Mouse (Mus musculus): ENCODE results near the gene Gstk1. TPM values are rescaled to one million over a fixed set of nuclear protein-coding genes. Genes with fewer than 3 reads are reported as not detected.

Gene Gstk1
- polyA plus RNA-seq, 1 experiment from 2014 or later, result 47.7 TPM

GRCm38 (mm10) chr6:42264626-42265312, 19.0 kb downstream of the Gstk1 start, which contains the start of gene Casp2:
Casp2 (plus strand) TSS chr6:42264985.
- Histone ChIP-seq H3K4me1 (replicated peaks; ENCODE audit: control insufficient read depth, insufficient read depth, low read length) (peaks cover 6% of the 10 kb centered on the region), H3K27ac (ENCODE audit: low read length) (peak within 1 kb of the TSS; percentile 84), H3K4me2 (ENCODE audit: low read depth, low read length) (peak within 1 kb of the TSS; percentile 76), H3K4me3 (ENCODE audit: low read length) (peak within 1 kb of the TSS; percentile 89), H3K9me3 (ENCODE audit: control insufficient read depth, low read length) (no peaks in the 10 kb centered on the region), H3K36me3 (ENCODE audit: control insufficient read depth, insufficient read depth, low read length) (peaks cover 22% of the 10 kb centered on the region), H3K9ac (ENCODE audit: low read length) (peak within 1 kb of the TSS; percentile 96), H3K27me3 (ENCODE audit: control insufficient read depth, insufficient read depth, low read depth, low read length) (no peaks in the 10 kb centered on the region)
- WGBS, result 0% methylated on average over 51 of the region's 51 CpGs
- ATAC-seq (ENCODE audit: low read depth), result peak; percentile 98

DNA sequence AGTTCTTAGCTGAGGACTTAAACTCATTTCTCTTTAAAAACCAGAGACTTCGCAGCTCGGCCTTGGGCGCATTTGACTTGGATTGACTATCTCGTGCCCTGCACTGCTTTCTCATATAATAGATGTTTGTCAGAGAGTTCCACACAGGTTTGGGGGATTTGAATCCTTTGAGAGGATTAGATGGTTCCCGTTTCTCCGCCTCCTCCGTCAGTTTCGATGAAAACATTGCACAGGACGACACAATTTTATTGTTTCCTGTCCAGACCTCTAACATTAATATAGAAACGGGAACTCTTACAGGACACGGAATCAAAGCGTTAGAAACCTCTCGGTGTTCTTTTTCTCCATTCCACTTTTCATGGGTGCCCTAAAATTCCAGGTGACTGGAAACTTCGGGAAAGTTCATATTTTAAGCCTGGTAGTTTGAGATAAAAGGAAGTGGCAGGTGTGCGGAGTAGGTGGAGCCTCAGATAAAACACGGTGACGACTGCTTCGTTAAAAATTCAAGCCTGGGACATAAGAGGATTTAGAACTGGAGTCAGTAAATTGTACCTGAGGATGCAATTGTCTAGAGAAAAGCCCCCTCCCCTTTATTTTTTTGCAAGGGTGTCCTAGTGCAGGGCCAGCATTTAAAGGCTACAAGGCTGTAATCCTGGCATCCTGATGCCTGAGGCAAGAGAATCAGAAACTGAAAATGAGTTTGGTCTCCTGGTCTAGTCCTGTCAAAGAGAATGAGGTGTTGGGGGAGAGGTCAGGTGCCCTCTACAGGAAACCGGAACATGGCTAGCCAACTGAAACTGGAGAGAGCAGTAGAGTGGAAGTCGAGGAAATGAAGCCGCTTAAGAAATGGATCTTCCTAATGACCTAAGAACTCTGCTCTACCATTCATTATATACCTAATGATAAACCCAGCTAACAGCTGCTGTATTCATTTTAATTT, 19.9 kb downstream of the Gstk1 start:
- 0% methylated on average over 21 of the region's 21 CpGs for WGBS

DNA sequence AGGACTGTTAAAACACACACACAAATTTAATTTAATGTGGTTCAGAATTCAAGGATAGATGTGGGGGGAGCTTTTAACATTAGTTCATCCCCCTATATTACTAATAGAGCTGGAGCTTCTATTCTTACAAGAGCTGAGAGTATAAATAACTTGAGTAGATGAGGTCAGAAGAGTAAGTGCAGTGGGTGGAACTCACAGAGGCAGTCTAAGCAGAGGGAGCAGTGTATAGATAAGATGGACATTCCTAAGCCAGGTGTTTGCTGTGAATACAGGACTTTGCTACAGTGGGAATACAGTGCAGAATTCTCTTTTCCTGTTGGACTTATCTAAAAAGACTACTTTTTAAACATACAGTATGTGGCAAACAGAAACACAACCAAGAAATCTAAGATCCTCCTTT, 25.1 kb downstream of the Gstk1 start:
- H3K4me1 ChIP-seq (replicated peaks; ENCODE audit: control insufficient read depth, insufficient read depth, low read length), result peaks cover 3% of the 10 kb centered on the region; the same call in 1 of the 2 replicates
- peaks cover 52% of the 10 kb centered on the region for H3K36me3 ChIP-seq (ENCODE audit: control insufficient read depth, insufficient read depth, low read length)
- H3K4me2 ChIP-seq (ENCODE audit: low read depth, low read length), result no peak overlapping the region
- no peak for ATAC-seq (ENCODE audit: low read depth)
- H3K9ac ChIP-seq (ENCODE audit: low read length), result no peak overlapping the region
- no peak overlapping the region for H3K27ac ChIP-seq (ENCODE audit: low read length)
- no peaks in the 10 kb centered on the region for H3K27me3 ChIP-seq (ENCODE audit: control insufficient read depth, insufficient read depth, low read depth, low read length)
- no peaks in the 10 kb centered on the region for H3K9me3 ChIP-seq (ENCODE audit: control insufficient read depth, low read length)
- H3K4me3 ChIP-seq (ENCODE audit: low read length), result no peak overlapping the region

More for the DNA sequence above, 19.9 kb downstream of the Gstk1 start:
- Histone ChIP-seq H3K4me2 (ENCODE audit: low read depth, low read length) (peak overlapping the region; percentile 76), H3K4me3 (ENCODE audit: low read length) (peak overlapping the region; percentile 89), H3K27me3 (ENCODE audit: control insufficient read depth, insufficient read depth, low read depth, low read length) (no peaks in the 10 kb centered on the region), H3K4me1 (replicated peaks; ENCODE audit: control insufficient read depth, insufficient read depth, low read length) (peaks cover 6% of the 10 kb centered on the region), H3K9me3 (ENCODE audit: control insufficient read depth, low read length) (no peaks in the 10 kb centered on the region), H3K36me3 (ENCODE audit: control insufficient read depth, insufficient read depth, low read length) (peaks cover 27% of the 10 kb centered on the region), H3K27ac (ENCODE audit: low read length) (peak overlapping the region; percentile 84), H3K9ac (ENCODE audit: low read length) (peak overlapping the region; percentile 96)
- no peak for ATAC-seq (ENCODE audit: low read depth)

DNA sequence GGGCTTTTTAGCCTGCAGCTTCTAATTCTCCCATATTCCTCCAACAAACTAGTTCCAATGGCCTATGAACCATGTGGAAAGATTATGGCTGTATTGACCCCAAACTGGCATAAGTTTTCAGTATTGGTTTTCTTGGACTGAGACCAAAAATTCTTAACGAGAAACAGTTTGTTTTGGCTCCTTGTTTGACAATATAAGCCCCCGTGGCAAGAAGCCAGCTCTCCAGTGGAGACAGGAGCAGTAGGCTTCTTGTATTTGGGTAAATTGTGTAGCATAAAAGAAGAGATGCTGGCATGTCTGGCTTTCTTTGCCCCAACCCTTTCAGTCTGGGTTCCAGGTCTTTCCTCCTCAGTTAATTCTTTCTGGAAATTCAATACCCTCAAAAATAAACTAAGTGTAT, 30.4 kb downstream of the Gstk1 start:
- no peak overlapping the region for H3K27ac ChIP-seq (ENCODE audit: low read length)
- H3K4me3 ChIP-seq (ENCODE audit: low read length), result no peak overlapping the region
- H3K4me2 ChIP-seq (ENCODE audit: low read depth, low read length), result no peak overlapping the region
- no peaks in the 10 kb centered on the region for H3K27me3 ChIP-seq (ENCODE audit: control insufficient read depth, insufficient read depth, low read depth, low read length)
- H3K9me3 ChIP-seq (ENCODE audit: control insufficient read depth, low read length), result no peaks in the 10 kb centered on the region
- ATAC-seq (ENCODE audit: low read depth), result no peak
- H3K4me1 ChIP-seq (replicated peaks; ENCODE audit: control insufficient read depth, insufficient read depth, low read length), result no peaks in the 10 kb centered on the region
- no peak overlapping the region for H3K9ac ChIP-seq (ENCODE audit: low read length)
- 38% methylated on average over 2 of the region's 2 CpGs for WGBS
- H3K36me3 ChIP-seq (ENCODE audit: control insufficient read depth, insufficient read depth, low read length), result peaks cover 50% of the 10 kb centered on the region

DNA sequence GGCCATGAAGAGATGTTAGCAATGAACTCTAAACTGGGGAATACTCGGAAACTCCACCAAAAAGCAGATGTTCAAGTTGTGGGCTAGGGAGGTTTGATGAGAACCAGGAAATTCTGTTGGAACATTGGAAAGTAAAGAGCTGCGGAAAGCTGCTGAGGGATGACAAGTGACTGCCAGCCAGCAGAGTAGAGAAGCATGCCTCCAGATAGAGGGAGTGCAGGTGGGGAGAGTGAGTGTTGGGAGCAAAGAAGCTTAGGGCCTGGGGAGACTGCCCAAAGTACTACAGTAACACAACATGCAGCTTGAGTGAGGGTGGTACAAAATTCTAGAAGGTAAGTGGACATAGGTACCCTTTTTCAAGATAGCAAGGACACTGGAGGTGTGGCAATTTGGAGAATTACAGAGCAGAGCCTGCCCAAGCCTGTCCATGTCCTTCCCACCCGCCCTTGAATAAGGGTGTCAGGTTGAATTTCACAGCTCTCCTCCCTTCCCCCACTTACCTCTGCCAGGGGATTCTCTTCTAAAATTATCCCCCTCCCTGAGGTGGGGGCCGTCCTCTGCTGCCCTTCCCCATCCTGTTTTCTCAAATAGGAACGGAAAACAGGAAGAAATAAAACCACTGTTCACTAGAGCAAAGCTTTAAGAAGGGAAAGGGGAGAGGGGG, 37.3 kb downstream of the Gstk1 start:
- Histone ChIP-seq H3K4me1 (replicated peaks; ENCODE audit: control insufficient read depth, insufficient read depth, low read length) (no peaks in the 10 kb centered on the region), H3K4me2 (ENCODE audit: low read depth, low read length) (no peak overlapping the region), H3K27me3 (ENCODE audit: control insufficient read depth, insufficient read depth, low read depth, low read length) (no peaks in the 10 kb centered on the region), H3K4me3 (ENCODE audit: low read length) (no peak overlapping the region), H3K27ac (ENCODE audit: low read length) (no peak overlapping the region), H3K36me3 (ENCODE audit: control insufficient read depth, insufficient read depth, low read length) (peaks cover 23% of the 10 kb centered on the region), H3K9me3 (ENCODE audit: control insufficient read depth, low read length) (no peaks in the 10 kb centered on the region), H3K9ac (ENCODE audit: low read length) (no peak overlapping the region)
- 71% methylated on average over 5 of the region's 5 CpGs for WGBS
- ATAC-seq (ENCODE audit: low read depth), result no peak

GRCm38 (mm10) chr6:42286448-42286847, 40.7 kb downstream of the Gstk1 start, which contains the start of gene Clcn1:
Clcn1 (plus strand) TSS chr6:42286685.
- WGBS, result 61% methylated on average over 5 of the region's 5 CpGs
- H3K36me3 ChIP-seq (ENCODE audit: control insufficient read depth, insufficient read depth, low read length), result peaks cover 9% of the 10 kb centered on the region
- H3K27me3 ChIP-seq (ENCODE audit: control insufficient read depth, insufficient read depth, low read depth, low read length), result no peaks in the 10 kb centered on the region
- H3K4me3 ChIP-seq (ENCODE audit: low read length), result no peak within 1 kb of the TSS
- H3K9ac ChIP-seq (ENCODE audit: low read length), result no peak within 1 kb of the TSS
- no peak within 1 kb of the TSS for H3K4me2 ChIP-seq (ENCODE audit: low read depth, low read length)
- ATAC-seq (ENCODE audit: low read depth), result no peak
- H3K9me3 ChIP-seq (ENCODE audit: control insufficient read depth, low read length), result no peaks in the 10 kb centered on the region
- no peaks in the 10 kb centered on the region for H3K4me1 ChIP-seq (replicated peaks; ENCODE audit: control insufficient read depth, insufficient read depth, low read length)
- no peak within 1 kb of the TSS for H3K27ac ChIP-seq (ENCODE audit: low read length)

GRCm38 (mm10) chr6:42287562-42287961, 41.8 kb downstream of the Gstk1 start:
- Histone ChIP-seq H3K9me3 (ENCODE audit: control insufficient read depth, low read length) (no peaks in the 10 kb centered on the region), H3K36me3 (ENCODE audit: control insufficient read depth, insufficient read depth, low read length) (no peaks in the 10 kb centered on the region; the same call in 1 of the 2 replicates), H3K4me3 (ENCODE audit: low read length) (no peak overlapping the region), H3K4me2 (ENCODE audit: low read depth, low read length) (no peak overlapping the region), H3K9ac (ENCODE audit: low read length) (no peak overlapping the region), H3K4me1 (replicated peaks; ENCODE audit: control insufficient read depth, insufficient read depth, low read length) (no peaks in the 10 kb centered on the region), H3K27me3 (ENCODE audit: control insufficient read depth, insufficient read depth, low read depth, low read length) (no peaks in the 10 kb centered on the region), H3K27ac (ENCODE audit: low read length) (no peak overlapping the region)
- no peak for ATAC-seq (ENCODE audit: low read depth)

GRCm38 (mm10) chr6:42293327-42293726, 47.6 kb downstream of the Gstk1 start:
- no peak overlapping the region for H3K27ac ChIP-seq (ENCODE audit: low read length)
- H3K4me1 ChIP-seq (replicated peaks; ENCODE audit: control insufficient read depth, insufficient read depth, low read length), result no peaks in the 10 kb centered on the region
- H3K36me3 ChIP-seq (ENCODE audit: control insufficient read depth, insufficient read depth, low read length), result no peaks in the 10 kb centered on the region
- no peak overlapping the region for H3K4me3 ChIP-seq (ENCODE audit: low read length)
- no peak overlapping the region for H3K4me2 ChIP-seq (ENCODE audit: low read depth, low read length)
- WGBS, result 83% methylated on average over 6 of the region's 6 CpGs
- H3K27me3 ChIP-seq (ENCODE audit: control insufficient read depth, insufficient read depth, low read depth, low read length), result no peaks in the 10 kb centered on the region
- no peak for ATAC-seq (ENCODE audit: low read depth)
- no peak overlapping the region for H3K9ac ChIP-seq (ENCODE audit: low read length)
- H3K9me3 ChIP-seq (ENCODE audit: control insufficient read depth, low read length), result no peaks in the 10 kb centered on the region
